Mouse (Mus musculus): ENCODE results near the gene Slc4a1.

The Slc4a1 gene

DNA sequence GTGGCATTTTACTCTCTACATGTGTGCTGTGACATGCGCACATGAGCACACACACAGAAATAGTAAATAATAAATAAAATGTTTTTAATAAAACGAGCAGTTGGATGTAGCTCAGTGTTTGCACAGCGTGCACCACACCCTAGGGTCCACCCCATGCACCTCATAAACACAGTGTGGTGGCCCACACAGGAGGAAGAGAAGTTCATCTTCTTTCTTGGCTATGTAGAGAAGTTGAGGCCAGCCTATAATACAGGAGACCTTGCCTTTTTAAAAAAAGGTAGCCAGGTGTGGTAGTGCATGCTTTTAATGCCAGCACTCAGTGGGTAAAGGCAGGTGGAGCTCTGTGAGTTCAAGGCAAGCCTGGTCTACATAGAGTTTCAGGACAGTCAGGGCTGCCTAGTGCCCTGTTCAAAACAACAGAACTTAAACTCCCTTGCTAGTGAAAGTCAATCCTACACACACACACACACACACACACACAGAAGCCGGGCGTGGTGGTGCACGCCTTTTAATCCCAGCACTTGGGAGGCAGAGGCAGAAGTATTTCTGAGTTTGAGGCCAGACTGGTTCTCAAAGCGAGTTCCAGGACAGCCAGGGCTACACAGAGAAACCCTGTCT is 8.2 kb upstream of the Slc4a1 start:
- DNase-seq, result no peak

DNA sequence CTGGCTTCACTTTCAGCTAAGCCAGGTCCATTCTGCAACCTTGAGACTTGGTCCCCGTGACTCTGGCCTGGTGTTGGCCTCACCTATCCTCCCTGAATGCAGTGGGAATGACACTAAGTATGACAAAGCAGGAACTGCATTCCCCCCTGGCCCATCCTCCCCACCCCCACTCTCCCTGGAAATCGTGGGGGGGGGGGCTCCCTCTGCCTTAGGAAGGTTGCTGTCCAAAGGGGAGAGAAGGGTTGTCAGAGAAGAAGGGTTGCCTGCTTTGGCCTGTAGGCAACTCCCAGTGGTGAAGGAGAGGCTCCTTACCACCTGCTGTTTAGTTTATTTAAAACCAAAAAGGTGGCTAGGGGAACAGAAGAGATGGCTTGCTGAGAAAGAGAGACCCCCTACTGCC is 7.6 kb upstream of the Slc4a1 start:
- no peak for DNase-seq

DNA sequence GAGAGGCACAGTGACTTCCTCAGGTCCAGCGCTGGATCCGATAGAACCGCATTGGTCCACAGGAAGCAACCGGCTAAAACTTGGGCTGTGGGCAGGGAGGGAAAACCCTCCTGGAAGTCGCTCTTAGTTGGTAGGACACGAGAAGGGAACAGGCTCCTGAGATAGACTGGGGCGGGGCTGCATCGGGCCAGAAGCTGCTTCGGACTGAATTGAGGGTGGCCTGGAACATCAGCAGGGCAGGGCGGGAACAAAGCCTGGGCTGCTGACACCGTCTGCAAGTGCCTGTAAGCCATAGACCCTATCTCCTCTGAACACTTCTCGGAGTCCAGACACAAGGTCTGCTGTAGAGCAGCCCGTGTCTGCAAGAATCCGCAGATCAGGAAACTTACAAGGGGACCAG is 6.9 kb upstream of the Slc4a1 start:
- no peak for DNase-seq

DNA sequence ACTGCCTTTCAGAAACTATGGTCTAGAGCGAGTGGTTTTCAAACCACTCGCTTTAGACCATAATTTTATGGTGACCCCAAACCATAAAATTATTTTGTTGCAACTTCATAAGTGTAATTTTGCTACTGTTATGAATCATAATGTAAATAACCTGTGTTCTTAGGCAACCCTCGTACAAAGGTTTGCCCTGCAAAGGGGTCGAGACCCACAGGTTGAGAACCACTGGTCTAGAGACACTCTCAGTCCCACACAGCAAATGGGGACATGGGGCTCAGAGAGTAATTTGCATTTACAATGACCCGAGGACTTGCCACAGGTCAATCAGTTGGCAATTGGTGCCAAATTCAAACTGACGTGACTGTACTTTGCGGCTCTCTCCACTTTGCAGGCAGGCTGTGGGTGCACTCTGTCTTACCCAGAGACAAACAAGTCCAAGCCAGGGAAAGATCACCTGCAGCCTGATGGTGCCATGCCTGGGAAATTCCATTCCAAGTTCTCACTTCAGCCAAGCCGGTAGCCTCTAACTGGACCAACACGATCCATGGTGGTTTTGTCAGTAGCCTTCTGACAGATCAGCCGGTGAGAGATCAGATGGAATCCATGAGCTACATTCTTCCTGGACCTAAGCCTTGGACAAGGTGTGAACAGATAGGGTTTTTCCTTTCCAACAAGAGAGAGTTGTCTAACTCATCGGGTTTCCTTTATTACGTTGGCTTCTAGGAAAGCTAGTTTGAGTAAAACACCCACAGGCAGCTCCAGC is 6.1 kb upstream of the Slc4a1 start:
- no peak for DNase-seq

DNA sequence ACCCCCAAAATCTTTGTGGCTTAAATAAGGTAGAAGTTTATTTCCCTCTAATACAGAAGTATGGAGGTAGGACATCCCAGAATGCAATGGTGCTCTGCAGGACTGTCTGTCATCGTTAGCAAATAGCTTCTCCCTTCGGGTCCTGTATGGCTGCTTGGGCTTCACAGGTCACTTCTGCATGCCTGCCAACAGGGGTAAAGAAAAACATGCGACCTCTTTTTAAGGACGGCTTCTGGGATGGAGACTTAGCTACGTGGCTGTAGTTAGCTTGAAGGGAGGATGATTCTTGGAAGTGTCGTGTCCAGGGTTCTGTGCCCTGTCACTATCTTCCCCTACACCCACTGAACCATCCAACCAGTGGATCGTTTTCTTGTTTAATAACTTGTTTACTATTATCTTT is 4.3 kb upstream of the Slc4a1 start:
- DNase-seq, result no peak

DNA sequence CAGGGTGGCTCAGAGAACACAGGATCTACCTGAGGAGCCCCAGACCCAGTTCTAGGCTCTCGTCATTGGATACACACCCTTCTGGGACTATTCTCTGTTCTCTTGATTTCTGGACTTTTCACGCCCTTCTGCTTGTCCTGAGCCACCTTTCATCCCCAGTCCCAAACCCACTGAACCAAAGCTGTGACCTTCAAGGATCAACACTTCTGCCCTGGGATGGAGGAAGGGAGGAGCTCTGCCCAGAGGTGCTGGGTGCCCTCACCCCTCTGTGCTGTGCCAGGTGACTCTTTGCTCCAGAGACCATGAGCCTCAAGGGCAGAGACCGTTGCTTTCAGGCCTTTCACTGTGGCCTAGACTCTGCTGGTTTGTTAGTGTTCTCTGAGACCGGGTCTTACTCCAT is 3.3 kb upstream of the Slc4a1 start:
- DNase-seq, result no peak

DNA sequence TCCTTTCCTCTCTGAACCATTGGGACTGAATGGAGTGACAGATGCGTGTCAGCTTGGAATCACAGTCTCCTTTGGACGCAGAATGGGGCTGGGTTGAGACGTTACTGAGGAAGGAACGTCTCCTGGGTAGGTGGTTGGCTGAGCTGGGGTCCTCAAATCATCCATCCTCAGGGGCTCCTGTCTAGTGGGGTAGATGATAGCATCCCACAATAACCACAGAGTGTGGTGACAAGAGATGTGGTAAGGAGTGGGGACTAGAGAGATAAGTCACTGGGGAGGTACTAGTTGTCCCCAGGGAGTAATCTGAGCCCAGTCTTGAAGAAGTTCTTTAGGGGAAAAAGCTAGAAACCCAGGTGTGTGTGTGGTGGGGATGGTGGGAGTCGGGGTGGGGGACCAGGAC is 2.3 kb upstream of the Slc4a1 start:
- no peak for DNase-seq

DNA sequence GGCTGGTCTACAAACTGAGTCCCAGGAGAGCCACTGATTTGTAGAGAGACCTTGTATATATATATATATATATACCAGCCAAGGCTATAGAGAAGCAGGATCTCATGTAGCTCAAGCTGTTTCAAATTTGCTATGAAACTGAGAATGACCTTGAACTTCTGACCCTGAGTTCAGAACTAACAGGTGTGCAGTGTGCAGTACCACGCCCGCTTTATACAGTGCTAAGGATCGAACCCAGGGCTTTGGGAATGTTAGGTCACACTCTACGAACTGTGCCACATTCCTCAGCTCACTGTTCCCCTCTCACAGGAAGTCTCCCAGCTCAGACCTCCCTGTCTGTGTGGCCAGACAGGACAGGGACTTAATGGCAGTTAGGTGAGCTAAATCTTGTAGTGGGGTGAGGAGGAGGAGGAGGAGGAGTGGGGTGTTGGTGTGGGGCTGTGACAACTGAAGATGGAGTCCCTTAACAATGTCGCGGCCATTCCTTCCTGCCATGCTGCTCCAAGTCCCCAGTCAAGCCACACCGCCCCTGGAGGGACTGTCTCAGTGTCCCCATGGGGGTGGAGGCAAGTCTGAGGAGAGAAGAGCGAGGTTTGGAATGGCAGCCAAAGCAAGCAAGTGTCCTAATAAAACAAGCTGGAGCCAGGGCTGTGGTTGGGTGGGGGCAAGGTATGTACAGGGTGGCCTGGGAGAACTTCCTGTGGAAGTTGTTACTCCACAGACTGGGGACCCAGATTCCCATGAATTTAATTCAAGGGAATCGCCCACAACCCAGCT is 1.7 kb upstream of the Slc4a1 start:
- no peak for DNase-seq

DNA sequence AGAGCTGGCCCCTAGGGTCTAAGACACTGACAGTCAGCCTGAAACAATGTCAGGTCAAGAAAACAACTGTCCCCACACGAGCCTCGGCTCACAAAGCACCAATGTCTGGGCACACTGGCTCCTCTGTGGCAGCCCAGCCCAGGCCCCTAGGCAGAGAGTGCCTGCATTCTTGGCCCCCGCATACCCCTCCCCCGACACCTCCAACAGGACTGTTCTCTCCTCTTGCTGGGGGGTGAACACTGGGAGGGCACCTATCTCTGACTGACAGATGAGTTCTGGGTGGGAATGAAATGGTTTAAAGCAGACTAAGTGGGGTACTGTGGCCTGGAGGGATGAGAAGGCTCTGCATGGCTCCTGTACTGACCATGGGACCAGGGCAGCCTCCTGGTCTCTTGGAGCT is 304 bp downstream of the Slc4a1 start:
- no peak for DNase-seq

DNA sequence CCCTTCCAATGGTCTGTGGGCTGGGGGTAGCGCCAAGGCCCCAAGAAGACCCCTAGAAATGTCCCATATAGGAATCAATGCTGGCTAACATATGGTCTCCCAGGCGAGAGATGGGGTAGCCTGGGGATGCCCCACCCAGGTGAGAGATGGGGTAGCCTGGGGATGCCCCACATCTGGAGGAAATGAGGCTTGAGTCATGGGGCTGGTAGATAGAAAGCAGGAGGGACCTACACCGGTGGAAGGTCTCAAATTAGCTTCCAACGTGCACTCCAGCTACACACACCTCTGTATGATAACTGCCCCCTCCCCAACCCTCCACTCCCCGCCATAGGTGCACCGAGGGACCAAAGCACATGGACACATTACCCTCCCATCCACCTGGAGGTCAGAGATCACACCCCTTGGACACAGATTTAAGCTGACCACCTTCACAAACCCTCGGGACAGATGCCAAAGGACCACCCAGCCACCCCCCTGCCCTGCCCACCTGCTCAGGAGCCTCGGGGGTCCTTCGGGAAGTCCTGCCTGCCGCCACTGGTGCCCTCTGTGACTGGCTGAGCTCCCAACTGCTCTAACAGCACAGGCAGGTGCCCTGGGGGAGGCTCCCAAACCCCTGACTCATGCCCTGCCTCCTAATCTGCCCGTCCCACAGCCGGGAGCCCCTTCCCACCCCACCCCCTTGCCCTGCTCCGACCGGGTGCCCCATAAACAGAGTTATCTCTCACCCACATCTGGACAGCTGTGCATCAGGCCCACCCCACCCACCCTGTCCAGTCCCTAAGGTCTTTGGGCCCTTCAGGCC is 1.2 kb downstream of the Slc4a1 start:
- DNase-seq, result no peak

DNA sequence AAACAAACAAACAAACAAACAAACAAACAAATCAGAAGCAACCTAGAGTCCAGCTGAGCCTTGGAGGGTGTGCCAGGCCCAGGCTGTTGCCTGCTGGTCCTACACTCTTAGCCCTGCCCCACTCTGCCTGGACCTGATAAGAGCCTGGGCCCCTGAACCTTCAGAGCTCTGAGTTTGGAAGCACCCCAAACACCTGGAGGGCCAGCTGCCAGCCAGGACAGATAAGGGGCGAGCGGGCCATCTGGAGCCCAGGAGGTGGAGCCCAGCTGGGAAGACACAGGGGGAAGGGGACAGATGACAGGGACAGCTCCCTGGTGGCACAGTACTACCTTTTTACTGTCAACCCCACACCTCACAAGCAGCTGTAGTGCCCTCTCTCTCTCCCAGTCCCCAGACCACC is 2.4 kb downstream of the Slc4a1 start:
- DNase-seq, result no peak

DNA sequence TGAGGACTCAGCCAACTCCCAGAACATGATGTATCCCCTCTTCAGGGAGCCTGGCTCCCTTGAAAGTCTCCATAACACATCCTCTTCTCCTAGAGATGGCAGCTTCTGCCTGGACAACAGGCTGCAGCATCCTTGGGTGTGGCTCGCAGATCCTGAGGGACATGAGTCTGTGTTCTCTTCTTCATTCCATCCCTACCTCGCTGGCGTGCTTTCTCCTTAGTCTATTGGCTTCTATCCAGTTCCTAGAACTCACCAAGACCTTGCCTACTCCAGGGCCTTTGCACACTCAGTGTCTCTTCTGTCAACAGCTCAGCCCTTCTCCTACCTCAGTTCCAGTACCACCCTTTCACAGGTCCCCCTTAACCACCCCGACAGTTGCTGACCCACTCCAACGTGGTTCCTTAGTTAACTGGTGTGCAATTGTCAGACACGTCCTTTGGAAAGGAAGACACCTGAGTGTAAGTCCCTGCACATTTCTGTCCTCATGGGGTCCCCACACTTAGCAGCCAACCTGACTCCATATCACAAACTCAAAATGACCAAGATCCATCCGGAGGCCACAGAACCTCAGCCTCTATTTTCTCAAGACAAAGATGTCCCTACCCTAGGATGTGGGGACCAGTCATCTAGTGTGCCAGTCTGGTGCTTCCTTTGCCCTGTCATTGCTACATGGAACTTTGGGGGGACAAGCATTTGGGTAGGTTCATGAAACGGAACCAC is 4.1 kb downstream of the Slc4a1 start:
- no peak for DNase-seq

DNA sequence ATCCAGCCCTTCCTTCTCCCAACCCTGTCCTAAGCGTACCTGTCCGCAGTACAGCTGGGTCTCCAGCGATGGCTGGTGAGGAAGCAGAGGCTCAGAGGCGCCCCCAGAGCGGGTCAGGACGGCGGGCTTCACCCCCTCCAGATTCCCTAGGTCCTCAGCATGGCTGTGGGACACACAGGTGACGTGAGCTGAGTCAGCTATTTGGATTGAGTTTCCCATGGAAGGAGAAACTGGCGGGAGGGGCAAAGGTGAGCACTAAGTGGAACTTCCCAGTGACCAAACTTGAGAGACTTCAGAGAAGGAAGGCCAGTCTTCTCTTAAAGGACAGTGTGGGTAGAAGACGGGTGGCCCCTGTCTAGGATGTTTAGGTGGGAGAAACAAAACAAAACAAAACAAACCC is 7.6 kb downstream of the Slc4a1 start:
- no peak for DNase-seq

DNA sequence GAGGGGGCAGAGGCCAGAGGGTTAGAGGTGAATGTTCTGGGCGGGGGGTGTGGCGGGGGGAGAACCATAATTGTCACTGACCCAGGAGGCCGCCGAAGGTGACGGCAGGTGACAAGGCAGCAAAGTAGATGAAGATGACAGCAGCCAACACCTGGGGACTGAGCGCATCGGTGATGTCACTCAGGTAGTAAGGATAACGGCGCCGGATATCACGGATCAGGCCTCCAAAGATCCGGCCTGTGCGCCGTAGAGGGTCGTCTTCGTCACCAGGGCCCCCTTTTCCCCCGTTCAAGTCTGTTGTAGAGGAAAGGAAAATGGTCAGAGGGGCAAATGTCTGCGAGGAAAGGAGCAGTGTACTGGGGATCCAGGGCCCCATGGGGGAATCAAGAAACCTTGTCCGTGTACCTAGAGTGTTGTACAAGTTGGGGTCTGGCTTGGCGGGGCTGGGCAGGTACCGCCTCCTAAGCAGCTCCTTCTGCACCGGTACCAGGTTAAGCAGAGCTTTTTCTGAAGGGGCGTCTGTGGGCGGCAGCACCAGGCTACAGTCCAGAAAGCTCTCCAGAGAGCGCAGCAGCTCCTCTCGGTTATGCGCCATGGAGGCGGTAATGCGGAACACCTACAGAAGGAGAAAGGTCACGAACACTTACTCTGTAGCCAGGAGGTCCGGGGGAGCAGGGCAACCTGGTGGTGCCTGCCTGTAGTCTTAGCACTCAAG is 9.2 kb downstream of the Slc4a1 start:
- DNase-seq, result peak; percentile 19

DNA sequence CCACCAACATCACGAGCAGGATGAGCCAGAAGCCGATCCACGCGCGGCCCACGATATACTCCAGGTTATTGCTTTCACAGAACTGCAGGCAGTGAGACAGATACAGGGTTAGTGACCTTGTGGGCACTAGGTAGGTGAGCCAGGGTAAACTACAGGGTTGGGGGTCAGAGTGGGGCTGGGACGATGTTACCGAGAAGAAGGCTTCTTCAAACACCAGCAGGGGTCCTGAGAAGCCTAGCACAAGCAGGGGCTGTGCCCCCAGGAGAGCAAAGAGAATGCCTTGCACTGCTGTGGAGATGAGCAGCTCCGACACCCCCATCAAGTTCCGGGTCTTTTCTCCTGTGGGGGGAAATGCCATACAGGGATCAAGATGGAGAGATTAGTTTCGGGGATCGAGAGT is 9.8 kb downstream of the Slc4a1 start:
- DNase-seq, result no peak

DNA sequence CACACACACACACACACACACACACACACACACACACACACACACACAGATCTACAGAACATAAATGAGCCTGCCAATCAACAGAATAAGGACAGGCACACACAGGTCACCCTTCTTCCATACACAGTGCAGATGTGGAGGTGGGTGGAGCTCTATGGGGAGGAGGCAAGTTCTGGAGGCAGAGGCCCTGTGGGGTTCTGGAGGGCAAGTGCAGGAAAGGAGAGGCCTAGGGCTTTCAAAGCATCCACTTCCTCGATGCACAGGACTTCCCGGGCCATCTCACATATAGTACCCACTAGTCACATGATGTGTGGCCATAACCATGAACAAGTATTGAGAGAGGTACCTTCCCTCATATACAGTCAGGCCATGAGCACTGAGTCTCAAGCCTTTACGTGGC is 10.5 kb downstream of the Slc4a1 start:
- DNase-seq, result no peak

DNA sequence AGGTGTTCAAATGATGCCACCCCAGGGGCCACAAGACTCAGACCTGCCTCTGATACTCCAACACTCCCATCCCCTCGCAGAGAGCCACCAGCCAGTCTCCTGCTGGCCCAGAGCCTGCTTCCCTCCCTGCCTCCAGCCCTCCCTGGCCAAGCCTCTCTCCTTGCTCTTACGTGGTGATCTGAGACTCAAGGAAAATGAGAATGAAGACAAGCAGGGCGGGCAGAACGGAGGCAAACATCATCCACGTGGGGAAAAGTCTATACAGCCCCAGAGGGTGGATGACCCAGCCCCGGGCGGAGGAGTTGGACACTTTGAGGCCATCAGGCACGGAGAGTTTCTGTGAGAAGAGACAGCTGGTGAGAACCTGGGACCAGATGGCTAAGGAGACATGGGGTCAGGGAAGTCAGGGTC is 13.0 kb downstream of the Slc4a1 start:
- DNase-seq, result no peak

DNA sequence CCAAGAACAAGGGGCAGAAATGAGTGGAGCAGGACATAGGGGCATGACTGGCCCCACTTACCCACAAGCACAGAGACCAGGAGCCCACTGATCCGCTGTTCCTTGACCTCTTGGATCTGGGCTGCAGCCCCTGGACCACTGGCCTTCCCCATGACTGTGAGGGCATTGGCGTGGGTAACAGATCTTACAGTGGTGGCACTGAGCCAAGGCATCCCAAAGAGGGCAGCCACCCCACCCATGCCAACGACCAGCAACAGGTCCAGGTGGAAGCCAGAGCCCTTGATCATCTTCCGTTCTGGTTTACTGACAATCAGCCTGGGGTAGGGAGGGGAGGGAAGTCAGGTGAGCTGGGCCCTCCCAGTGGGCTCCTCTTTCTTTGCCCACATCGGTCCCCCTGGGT is 13.6 kb downstream of the Slc4a1 start:
- no peak for DNase-seq

DNA sequence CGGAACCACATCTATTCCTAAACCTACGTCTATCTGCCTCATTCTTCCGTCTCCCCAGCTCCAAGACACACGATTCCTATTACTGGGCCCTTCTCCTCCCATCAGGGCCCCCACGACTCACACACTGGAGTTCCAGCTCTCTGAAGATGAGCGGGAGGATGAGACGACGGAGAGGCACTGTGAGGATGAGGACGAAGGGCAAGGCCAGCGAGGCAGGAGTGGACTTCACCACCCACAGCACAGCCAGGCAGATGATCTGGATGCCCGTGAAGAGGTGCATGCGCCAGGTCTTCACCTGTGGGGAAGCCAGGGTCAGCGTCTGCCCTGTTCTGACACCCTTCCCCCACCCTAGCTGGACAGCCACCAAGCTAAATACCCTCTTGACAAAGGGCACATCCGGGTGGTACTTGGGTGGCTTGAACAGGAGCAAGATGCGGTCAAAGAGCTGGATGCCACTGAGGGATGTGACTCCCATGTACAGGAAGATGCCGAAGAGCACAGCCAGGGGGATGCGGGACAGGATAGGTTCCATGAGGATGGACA is 15.0 kb downstream of the Slc4a1 start:
- no peak for DNase-seq

DNA sequence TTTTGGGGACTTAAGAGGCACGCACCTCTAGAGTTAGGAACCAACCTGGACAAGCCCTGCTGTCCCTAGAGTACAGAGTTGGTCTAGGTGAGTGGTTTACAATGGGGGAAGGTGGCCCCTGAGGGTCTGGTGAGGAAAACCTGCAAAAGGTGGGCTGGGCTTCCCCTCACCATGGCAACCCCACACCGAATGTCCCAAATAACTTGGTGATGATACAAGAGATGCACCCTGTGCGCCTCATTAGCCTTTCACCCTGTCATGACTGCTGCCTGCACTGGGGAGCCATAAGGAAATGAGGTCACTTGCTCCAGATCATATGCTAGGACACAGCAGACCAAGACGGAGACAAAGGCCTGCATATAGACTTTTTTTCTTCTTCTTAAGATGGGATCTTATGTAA is 15.6 kb downstream of the Slc4a1 start:
- DNase-seq, result no peak

DNA sequence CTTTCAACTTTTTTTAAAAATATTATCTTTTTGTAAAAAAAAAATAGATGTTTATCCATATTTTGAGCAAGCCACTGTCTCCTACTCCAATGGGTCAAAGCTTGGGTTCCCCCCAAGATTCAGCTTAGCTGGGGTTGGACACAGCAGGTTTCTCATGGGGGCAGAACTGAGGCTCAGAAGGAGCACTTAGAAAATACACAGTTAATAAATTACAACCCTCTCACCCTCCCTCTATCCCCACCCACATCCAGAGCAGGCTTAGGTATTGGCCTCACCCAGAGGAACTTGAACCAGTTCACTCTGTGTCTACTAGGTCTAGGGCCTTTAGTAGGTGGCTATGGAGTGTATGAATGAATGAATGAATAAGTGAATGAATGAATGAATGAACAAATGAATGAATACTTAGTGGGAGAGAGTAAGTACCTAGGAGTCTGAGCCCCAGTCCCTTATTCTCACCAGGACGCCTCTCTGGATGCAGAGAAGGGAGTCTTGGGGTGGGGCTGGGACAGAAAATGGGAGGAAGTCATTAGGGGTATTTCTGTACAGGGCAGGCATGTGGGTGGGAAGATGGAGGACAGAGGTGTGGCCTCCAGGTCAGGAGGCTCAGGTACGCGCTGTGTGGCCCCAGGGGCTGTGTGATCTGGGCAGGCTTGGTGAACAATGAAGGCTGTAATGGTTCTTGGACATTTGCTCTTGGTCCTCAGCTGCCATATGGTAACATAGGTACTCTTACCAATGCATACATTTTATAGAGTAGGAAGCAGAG is 16.6 kb downstream of the Slc4a1 start:
- no peak for DNase-seq
